Mouse (Mus musculus): Measurements from ENCODE around the gene Plekhg1.

DNA sequence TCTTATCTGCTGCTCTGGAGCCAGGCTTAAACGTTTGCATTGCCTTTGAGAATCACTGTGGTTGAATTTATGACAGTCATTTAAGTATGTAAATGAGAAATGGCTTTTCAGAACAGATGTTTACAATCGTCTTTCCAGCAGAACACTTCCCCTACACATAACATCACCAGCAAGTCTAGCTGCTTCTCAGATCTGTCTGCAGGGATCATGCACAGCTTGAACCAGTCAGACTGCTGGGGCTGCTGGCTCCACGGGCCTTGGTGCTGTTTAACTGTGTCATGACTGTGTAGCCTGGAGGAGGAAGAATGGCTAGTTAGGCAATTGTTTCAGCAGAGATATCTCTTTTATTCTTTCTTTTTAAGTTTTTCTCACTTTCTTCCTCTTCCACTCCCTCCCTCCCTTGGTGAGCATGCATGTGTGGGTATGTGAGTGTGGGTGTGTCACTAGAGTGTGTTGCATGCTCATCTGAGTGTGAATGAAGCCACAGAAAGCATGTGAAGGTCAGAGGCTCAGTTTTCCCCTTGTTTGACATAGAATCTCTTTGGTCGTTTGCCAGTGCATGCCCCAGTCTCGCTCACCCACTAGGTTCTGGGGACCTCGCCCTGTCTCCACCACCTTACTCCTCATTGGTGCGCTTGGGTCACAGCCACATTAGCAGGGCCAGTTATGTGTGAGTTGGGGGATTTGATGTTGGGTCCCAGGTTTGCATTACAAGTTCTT is 266.3 kb downstream of the Plekhg1 start:
- no peak for TF ChIP-seq FLI1 (IDR thresholded peaks at IDR 0.05; ENCODE audit: low read length)
- TF ChIP-seq GATA1 (IDR thresholded peaks at IDR 0.05; ENCODE audit: borderline replicate concordance, low read length), result no peak

Measured in megakaryocyte, embryonic 14.5 days (primary cell).